Mouse (Mus musculus) heart, adult 11 months (tissue): ENCODE measurements around the gene Fgd3.
A peak's percentile ranks its signal among the peaks of the same experiment; 100 is the strongest.

Source experiments
- DNase-seq: peaks from one replicate; pipeline ENCODE4 v3.0.0; 2022

Gene Fgd3

DNA sequence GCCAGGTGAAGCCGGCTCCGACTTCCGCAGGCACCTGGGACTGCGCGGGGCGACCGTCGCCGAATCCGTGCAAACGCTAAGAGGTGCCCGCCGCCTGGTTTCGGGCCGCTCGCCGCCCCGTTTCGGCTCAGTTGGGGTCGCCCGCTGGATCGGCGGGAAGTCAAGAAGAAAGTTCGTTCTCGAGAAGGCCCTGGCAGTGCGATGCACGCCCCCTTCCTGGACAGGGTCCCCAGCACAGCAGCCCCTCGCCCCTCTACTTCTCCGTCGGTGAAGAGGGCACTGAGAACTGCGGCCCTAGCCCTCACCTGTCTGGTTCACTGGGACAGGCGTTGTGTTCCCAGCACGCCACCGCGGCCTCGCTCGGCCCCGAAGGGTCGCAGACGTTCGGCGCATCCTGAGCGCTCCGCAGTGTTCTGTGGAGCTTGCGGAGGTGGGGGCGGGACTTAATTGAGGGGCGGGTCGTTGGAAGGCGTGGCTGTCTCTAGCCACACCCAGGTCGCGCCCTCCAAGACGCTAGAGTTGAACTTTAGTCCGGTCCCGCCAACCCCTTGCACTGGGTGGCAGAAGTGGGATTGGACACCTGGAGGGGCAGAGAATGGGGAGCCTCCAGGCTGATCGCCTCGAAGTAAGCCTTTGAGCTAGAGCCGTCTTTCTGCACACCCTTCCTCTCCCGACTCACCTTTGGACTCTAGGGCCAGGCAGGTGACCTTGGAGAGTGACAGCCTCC, 72.2 kb downstream of the Fgd3 start:
- DNase-seq, result no peak

DNA sequence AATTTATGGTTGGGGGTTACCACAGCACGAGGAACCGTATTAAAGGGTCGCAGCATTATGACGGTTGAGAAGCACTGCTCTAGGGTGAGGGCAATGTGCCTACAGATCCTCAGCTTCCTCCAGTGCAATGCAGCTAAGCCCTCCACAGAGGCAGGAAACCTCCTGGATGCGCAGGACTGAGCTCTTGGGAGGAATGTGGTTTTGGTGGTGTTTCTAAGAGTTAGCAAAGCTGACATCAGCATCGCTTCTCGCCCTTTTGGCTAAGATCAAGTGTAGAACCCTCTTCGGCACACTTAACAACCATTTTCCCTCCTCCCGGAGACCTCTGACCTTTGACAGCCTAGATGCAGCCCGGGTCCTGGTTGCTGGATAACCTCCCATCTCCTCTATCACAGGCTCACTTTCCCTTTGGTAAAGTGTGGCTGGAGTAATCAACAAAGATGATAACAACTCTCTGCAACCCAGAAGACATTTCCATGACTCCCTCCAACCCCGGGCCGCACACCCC, 72.8 kb downstream of the Fgd3 start:
- DNase-seq, result no peak

DNA sequence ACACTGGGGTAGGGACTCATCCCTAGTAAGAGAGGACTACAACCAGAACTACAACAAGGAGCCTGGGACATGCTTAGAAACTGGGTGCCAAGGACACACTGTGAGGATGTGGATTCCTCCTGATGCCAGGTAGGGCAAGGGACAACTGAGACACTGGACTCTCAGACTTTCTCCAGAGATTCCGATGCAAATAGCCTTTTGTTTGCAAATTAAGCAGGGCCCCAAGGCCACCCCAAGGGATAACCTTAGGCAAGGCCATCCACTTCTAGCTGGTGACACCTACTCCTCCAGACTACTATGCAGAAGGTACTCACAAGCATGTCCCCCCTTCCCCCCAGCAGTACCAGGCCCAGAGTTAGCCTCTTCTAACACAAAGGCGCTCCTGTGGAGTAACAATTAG, 73.5 kb downstream of the Fgd3 start:
- DNase-seq, result no peak

DNA sequence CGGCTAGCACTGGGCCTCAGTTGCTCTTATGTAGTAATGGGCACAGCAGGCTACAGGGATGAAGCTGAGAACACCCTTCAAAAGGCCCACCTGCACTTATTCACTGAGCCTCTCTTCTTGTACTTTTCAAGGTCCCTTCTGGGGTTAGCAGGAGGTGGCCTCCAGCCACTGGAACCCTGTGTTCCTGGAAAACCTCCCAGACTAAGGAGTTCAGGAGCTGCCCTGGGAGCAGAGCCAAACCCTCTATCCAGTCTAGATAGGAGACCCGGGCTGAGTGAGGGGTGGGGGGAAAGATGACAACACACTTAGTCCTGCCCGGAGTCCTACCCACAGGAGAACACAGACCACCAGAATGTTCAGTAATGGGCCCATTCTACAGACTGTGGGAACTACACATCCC, 74.1 kb downstream of the Fgd3 start:
- DNase-seq, result peak; percentile 96

DNA sequence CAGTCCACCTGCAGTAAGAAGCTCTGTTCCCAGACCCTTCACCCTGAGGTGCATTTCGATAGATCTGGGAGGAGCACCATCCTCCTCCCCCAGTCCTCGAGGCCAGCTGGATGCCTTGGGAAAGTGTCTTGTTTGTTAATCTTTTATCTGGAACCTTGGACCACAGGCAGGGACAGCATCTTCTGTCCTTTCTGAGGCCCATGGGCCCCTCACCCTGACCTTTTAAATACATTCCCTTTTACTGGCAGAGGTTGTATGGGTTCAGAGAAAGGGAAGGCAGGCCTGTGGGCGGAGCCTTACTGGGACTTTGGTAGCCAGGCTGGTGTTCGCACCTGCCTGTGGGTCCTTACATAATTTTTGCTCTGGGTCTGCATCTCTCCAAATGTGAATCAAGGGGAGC, 74.9 kb downstream of the Fgd3 start:
- no peak for DNase-seq

DNA sequence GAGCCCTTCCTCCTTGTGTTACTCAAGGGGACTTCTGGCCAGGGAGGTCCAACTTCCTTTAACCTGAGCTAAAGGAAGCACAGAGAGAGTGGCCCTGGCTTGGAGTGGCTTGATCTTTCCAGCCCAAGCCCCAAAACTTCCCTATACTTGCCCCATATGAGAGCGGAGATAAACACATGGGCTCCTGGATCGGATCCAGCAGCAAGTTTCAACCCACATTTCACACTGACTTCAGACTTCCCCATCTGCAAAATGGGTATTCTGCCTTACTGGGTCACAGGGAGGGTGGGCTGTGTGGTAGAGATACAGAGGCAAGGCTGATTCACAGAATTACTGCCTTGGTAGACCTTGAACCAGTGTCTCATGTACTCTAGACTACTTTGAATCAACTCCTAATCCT, 76.6 kb downstream of the Fgd3 start:
- no peak for DNase-seq

DNA sequence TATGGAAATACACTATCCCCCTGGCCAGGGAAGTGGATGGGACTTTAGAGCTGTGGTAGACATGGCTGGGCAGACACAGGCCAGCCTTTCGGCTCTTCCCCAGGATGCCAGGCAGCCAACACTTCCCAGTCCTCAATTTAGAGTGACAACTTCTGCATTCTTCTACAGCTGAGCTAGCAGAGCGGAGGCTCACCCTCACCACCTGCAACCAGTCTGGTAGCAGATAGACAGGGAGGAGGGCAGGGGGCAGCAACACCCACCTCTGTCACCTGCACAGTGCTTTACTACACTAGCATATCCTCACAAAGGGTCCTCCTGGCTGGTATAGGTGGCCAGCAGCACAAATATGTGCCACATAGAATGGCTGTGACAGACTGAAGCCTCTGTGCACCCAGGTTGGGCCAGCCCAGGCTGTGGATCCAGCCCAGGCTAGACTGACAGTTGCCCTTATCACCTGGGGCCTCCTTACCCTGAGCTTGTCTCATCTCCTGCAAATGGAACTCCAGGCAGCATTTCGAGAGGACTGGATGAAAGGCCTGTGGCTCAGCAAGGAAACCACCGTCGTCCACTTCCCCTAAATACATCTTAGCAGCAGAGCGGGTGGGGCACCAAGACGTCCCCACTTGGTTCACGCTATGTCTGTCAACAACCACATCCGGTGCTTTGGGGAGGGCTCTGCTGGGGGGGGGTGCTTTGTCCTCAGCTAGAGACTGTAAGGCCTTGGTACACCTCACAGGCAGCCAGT, 77.6 kb downstream of the Fgd3 start:
- DNase-seq, result peak; percentile 97

DNA sequence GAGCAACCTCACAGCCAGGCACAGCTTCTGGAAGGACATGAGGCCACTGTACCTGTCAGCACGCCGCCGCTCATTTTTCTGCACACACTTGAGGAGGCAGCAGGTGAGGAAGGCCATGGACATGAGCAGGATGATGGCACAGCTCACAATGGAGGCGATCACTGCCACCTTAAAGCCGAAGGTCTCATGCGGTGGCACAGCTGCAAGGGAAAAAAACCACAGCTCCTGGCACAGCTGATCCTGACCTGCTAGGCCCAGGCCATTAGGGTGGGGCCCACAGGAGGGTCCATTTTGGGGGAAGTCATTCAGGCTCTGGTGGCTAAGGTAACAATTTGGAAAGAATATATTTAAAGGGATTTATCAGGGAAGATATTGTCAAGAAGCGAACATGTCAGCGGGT, 81.4 kb downstream of the Fgd3 start:
- no peak for DNase-seq

DNA sequence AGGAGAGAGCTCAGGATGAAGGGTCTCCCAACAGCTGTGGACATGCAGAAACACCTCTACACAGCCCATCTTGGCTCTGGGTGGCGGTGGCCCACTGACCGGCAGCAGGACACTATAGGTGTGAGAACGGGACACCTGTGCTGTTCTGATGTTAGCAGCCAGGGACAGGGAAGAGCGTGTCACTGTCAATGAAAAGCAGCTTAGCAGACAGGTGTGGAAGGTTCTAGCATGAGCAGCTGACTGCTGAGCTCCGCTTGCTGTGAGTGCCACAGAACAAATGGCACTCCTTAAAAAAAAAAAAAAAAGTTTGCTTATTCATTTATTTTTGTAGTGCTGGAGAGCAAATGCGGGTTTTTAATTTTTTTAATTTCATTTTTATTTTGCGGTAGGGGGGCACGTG, 82.5 kb downstream of the Fgd3 start:
- DNase-seq, result no peak

DNA sequence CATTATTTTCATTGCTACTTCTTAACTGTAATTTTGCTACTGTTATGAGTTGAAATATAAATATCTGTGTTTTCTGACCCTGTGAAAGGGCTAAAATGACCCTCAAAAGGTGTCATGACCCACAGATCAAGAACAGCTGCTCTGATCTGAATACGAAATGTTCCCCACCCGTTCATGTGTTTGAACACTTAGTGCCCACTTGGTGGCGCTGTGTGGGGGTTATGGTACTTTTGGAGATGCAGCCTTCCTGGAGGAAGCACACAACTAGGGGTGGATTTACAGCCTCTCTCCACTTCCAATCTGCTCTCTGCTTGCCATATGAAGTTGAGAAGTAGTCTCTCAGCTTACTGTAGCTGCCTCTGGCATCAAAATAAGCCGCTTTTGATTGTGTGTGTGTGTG, 85.4 kb downstream of the Fgd3 start:
- no peak for DNase-seq

DNA sequence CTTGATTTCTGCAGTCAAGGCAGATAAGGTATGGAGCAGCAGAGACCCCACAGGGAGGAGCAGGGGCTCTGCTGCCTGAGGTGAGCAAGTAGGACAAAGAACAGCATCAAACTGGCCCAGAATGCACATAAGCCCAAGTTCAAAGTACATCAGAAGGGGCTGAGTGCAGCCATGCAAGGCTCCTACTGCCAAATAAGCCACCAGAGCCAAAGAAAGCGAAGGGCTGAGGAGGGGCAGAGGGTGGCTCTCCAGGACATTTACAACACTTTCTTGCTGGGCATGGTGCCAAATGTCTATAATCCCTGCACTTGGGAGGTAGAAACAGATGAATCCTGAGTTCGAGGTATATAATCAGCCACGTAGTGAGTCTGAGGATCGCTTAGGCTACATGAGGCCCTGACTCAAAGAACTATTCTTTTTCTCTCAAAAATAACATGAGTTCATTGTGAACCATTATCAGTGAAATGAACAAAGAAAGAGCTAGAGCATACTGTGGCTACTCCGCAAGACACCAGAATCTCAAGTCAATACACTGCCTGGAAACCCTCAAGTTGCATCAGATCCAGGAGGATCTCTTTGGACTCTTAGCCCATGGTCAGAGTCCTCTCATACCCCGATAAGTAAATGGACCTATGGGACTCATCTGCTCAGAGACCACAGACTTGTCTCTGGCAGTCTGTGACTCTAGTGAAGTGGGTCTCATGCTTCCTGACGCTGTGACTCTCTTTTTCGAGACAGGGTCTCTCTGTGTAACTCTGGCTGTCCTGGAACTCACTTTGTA, 86.1 kb downstream of the Fgd3 start:
- no peak for DNase-seq

DNA sequence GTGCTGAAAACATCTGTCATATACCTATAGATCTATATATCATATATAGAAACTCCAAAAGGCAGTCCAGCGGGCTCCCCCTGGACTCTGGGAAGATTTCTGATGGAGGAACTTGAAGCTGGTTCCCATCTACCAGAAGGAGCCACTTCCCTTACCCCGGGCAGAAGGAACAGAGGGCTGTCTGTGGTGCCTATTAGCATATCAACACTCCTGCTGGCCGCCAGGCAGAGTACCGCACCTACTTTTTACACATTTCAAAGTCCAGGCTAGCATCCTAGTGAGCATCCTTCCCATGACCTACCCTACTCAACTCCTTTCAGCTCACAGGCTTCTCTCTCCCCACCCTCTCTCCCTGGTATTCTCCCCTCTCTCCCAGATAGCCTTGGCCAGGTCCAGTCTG, 94.5 kb downstream of the Fgd3 start:
- DNase-seq, result no peak

DNA sequence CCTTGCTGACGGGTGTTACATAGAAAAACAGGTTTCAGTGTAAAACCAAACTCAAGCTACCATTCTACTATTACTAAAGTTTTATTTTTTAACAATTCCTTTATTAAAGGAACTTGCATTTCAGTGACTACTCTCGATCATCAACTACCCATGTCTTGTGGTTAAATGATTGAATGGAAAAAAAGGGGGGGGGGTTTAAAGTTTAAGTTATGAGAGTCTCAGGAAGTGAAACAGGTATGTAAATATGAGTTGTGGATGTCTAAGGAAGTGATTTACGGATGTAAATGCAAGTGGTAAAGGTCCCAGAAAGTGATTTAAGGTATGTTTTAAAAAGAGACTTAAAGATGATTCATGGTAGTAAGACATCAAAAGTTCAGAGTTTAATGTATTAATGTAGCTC, 95.0 kb downstream of the Fgd3 start:
- DNase-seq, result no peak

DNA sequence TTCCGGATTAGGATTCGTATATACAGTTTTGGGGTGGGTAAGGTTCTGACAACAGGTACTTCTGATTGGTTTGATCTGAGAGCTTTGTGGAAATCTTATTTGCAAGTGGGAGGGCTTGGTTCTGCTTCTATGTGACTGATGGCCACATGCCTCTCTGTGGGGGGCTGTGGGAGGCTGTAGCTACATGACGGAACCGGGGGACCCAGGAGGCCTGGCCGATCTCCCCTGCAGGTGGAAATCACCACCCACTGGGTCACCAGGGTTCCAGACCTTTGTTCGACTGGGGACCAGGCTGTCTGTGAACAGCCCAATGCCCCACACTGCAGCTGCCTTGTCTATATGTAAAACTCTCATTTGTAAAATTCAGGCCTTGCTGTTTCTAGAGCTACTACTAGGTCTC, 95.4 kb downstream of the Fgd3 start:
- DNase-seq, result no peak

DNA sequence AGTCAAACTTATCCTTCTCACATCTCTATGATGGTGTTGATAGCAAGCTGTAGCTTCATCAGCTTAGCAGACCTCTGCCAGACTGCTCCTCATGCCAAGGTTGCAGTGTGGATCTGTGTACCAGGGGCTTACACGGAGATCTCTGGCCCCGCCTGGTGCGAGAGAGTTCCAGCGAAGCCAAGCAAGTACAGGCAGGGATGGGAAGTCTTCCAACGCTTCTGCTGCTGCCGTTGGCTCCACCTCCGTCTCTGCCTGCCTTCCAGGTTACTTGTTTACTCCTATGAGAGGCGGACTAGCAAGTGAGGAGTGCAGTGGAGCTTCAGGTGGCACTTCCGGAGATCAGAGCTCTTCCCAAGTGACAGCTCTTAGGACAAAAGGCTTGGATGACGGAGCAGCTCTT, 95.8 kb downstream of the Fgd3 start:
- no peak for DNase-seq

DNA sequence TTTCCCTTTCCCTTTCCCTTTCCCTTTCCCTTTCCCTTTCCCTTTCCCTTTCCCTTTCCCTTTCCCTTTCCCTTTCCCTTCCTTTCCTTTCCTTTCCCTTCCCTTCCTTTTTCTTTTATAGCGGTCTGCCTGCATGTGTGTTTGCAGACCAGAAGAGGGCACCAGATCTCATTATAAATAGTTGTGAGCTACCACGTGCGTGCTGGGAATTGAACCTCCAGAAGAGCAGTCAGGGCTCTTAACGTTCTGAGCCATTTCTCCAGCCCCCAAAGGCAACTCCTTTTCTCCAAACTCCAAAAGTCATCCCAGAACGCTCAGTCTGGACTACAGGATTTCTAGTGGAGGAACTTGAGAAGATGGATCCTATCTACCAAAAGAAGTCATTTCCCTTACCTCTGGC, 99.2 kb downstream of the Fgd3 start:
- DNase-seq, result no peak

DNA sequence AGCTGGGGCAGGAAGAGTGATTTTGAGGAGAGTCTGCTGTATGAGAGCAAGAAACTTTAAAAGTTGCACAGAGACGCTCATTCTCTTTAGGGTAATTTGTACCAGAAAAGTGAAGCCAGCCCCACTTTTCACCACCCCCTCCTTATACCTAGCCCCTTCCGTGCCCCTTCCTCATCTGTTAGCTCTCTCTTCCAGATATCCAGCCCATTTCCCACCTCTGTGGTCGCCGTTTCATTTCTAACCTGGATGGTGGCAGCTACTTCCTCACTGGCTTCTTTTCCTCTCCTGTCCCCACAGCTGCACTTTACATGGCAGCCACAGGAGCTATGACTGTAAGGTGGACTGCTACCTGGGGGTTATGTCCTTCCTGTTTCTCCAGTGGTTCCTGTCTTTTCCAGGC, 100.7 kb downstream of the Fgd3 start:
- peak; percentile 93 for DNase-seq

DNA sequence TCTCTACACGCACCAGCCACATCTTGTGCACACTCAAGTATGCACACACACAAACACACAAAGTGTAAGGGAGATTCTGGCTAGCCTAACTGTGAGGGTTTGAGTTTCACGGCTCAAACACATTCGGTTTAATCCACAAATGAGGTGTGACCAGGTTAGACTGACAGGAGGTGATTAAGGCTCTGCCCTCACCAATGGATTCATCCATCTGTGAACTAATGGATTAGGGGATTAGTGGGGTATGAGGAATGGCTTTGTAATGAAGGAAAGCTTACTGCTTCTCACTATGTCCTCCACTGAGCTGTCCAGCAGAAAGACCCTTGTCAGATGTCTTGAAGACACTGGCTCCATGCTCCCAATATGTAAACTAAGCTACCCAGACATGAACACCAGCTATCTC, 101.5 kb downstream of the Fgd3 start:
- no peak for DNase-seq

DNA sequence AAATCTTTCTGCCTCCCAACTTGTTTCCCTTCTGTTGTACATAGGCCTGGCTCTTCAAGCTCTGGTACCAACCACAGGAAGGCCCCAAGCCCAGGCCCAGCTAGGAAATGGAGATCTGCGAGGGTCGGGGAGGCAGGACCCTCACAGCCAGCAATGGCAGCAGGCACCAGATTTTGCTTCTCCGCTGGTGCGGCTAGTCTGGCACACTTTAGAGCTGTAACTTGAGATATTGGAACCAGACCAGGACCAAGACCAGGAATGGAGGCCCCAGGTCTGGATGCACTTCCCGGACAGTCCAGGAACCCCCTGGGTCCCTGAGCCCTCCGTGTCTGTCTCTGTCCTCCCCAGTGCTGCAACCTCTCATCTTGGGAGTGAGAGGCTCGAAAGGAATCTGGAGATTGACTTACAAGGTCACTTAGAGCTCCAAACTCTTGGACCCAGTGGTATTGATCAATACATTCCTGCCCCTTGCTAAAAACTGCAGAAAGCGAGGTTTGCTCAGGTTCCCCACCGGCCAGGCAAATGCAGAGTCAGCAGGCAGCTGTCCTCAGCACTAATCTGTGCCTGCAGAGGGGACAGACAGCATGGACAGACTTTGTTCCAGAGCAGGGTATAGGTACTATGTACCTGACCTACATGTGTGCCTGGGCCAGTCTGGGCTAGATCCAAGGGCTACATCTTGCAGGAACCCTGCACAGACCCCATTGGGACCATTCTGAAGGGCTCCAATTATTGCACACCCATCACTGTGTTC, 103.1 kb downstream of the Fgd3 start:
- DNase-seq, result no peak

DNA sequence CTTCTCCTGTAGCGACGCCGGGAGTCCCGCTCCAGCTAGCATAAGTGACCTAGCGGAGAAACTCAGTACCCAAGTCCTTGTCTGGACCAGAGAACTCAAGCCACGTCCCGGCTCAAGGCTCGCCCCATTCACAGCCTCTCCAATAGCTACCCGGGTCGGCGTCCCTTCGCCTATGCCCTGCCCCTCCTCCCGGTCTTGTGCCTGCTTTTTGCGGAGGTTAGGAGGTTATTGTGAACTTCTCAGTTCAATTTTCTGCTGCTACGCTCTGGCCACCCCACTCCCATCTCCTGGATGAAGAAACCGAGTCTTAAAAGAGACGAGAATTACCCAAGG, 103.9 kb downstream of the Fgd3 start:
- no peak for DNase-seq

DNA sequence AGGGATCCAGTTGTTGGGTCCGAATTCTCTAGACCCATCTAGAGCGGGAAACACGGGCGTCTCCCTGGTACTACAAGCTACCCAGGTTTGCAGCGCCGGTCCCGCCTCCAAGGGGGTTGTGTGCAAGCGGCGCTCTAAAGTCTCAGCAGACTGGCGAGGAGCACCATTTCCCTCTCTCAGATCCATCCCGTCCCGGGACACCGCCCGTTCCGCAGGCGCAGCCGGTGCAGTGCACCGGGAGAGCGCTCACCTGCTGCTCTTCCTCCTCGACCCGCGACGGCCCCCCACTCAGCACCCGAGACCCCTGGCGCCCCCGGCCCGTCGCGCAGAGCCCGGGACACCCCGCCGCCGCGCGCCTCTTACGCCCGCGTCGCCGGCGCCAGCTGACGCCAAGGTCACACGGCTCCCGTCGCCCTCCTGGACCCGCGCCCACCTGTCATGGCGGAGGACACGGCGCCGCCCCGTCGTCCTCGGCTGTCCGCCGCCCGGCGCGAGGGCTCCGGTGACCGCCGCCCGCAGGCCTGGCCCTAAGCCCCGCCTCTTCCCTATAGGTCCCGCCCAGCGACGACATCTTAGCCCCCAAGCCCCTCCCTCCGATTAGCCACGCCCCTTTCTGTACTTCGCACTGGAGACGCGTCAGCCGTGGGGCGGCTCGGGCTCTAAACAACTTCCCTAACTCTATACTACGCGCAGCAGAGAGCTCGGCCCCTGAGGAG, 104.4 kb downstream of the Fgd3 start, which contains the start of gene Card19:
TSS of gene Card19 (minus strand) at position 534 of the 716 bp plus-strand sequence.
- DNase-seq, result peak; percentile 100

DNA sequence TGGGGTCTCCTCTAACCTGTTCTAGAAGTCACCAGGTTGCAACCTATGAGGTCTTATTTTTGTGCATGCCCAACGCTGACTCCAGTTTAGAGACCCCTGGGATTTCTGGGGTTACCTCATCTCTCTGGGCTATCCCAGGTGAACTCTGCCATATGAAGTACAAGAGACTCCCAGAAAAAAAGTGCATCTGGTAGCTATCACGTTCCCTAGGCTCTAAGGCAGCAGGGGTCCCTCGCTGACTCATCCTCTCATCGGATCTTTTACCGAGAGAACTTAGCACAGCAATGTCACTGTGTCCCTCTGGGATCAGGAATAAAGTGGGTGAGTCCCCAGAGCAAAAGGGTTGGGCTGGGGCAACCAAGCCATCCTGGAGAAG, 105.0 kb downstream of the Fgd3 start:
- DNase-seq, result no peak
